Mouse (Mus musculus) cerebellum, adult 18-20 months (tissue): ENCODE measurements around the gene Tfdp1.

Experiments
- DNase-seq, 2 experiments: peaks; one replicate each; pipeline ENCODE4 v3.0.0; 2021

The Tfdp1 gene

DNA sequence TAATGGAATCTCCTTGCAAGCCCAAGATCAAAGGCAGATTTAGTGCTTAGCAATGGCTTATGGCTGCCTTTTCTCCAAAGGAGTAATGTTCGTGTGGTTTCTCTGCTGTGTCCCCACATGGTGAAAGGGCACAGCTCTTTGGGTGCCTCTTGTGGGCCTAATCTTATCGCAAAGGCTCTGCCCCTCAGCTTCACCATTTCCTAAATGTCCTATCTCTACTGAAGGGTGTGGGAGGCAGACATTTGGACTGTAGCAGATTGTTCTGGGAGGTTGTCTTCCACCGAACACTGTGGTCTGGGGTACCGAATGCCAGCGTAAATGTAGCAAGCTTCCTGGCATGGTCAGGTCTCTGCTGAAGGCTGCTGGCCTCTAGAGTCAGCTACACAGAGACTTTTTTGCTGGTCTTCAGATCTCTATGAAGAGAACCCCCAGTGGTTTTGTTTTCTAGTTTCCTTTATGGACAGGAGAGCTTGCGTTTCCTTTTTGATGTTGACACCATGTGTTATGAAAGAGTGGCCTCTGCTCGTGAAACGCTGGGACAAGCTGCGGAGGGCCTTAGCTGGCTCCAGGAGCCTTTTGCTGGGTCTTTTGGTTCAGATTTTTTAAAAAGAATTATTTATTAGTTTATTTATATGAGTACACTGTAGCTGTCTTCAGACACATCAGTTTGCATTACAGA, 14.7 kb downstream of the Tfdp1 start:
- no peak for DNase-seq

DNA sequence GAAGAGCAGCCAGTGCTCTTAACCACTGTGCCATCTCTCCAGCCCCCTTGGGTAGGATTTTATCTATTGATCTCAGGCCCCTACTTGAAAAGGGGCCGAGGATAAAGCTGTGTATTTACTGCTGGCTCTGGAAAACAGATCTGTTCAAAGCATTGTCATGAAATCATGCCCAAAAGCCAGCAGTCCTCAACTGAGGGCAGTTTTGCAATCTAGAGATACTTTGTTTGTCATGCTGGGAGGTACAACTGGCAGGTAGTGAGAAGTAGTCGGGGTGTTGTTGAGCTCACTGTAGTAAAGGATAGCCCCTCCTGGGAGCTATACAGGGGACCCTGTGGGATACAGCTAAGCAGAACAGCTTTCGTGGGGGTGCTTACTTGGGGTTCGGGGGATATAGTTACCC, 15.3 kb downstream of the Tfdp1 start:
- no peak for DNase-seq

DNA sequence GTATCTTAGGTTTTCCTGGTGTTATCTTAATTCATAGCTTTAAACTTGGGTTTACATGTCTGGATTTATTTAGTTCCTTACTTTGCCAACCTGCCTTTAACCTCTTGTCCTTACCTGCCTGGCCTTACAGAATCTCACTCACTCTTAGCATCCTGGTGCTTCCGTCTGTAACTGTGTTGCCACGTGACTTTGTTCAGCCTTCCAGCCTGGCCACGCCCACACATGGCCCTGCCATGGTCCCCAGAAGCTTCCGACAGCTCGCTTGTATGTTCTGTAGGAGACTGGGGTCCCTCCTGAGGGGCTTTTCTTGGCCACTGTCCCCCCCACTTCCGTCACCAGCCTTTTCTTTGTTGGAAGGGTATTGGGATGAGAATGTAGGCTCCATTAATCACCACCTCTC, 17.7 kb downstream of the Tfdp1 start:
- DNase-seq, result no peak

DNA sequence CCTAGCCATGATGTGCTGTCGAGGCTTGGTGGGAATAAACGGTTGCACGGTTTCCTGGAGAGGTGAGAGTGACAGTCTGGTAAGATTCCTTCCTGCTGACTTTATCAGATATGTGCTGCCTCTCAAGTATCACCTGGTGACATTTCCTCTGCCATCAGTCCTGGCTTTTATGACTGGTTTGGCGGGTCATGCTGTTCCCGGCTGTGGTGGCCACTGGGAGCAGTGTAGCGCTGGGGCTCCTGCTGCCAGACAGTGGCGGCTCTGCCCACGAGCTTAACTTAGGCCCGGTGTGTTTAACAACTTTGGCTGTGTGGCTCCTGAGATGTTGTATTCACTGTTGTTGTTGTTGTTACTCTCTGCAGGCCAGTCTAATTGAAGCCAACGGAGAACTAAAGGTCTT, 18.1 kb downstream of the Tfdp1 start:
- no peak for DNase-seq

DNA sequence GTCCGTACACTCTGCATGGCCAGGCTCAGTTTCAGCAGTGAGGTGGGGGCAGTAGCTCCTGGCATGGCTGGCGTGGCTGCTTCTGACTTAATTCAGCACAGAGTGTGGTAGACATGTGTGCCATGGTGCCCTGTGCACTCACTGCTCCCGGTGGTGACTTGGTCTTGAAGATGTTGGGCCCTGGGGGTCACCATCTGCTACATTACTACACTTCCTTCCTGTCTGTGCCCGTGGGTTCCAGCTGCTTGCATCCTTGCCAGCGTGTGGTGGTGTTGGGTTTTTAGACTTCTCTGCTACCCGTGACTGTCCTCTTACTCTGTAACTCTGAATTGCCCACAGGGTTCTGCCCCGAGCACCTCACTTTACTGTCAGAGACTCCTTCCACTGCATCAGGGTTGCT, 21.7 kb downstream of the Tfdp1 start:
- no peak for DNase-seq

DNA sequence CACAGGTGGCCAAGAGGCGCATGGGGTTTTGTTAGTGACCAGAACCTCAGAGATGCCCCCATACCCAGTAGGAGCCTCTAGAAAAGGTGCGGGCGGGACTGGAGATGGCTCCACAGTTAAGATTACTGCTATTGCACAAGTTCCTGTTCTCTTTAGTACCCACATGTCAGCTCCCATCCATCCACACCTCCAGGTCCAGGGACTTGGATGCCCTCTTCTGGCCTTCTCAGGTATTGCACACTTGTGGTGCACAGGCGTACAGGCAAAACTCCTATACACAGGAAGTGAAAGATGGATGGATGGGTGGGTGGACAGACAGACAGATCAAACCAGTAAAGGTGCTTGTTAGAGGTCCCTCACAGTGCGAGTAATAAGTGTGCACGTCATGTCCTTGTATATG, 23.3 kb downstream of the Tfdp1 start:
- no peak for DNase-seq

GRCm38 (mm10) chr8:13373151-13373662, 34.7 kb downstream of the Tfdp1 start:
- no peak for DNase-seq

DNA sequence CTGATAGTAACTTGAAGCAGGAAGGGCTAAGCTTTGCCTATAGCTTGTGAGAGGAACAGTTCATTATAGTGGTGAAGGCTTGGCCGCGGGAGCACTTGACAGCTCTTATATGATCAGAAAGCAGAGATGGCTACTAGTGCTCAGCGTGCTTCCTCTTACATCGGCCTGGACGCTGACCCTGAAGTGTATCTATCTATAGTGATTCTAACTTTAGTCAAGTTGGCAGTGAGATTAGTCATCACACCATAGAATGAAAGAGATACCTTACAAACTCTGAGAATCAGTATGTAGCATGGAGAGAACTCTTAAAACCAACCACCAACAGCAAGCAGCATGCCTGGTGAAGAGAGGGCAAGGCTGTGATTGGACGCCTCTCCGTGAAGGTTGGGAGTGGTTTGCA, 43.1 kb downstream of the Tfdp1 start:
- no peak for DNase-seq

DNA sequence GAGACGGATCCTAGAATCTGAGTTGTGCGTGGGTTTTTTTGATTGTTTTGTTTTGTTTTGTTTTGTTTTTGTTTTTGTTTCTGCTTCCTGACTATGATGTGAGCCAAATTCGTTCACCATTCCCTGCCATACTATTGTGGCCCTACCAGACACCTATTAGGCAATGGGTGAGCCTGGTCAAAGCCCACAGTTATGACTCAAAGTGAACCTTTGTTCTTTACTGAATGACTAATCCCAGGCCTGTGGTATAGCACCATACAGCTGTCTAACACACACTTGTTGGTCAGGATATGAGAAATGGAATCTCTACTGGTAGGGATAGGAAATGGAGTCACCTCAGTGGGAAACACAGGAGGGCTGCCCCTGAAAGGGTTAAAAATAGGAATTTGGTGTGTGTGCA, 44.0 kb downstream of the Tfdp1 start:
- DNase-seq, result no peak

GRCm38 (mm10) chr8:13382999-13383398, 44.4 kb downstream of the Tfdp1 start:
- DNase-seq, result no peak

GRCm38 (mm10) chr8:13386366-13386765, 47.8 kb downstream of the Tfdp1 start:
- DNase-seq, result no peak

DNA sequence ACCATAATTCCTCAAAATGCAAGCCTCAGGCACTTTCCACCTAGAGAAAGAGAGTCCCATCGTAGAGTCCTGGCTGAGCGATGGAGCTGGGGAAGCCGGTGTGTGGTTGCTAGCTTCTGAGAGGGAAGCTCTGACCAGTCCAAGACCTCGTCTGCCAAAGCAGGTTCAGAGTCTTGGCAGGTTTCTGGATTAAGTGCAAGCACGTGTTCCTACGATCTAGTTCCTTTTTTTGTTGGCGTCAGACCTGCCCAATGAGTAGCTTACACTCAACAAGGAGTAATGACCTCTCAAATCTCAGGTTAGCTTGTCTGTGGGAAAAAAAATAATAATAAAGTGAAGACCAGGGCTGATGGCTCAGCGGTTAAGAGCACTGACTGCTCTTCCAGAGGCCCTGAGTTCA, 49.2 kb downstream of the Tfdp1 start:
- DNase-seq, result no peak

GRCm38 (mm10) chr8:13388744-13389143, 50.2 kb downstream of the Tfdp1 start:
- DNase-seq, result no peak

DNA sequence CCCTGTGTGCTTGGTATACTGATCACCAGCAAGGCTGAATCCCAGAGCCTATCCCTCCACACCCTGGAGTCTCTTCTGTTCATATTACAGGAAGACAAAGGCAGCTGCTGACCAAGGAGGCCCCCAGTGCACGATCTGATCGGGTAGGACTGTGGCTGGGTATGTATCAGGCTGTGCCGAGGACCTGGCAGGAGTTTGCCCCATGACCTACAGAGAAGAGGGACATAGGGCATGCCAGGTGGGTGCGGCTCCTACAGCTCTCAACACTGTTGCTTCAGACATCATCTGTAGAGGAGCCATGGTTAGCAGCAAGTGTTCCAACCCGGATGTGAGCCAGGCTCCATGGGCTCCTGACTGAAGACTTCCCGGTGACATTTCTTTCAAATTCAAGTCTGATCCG, 55.3 kb downstream of the Tfdp1 start:
- DNase-seq, result no peak

DNA sequence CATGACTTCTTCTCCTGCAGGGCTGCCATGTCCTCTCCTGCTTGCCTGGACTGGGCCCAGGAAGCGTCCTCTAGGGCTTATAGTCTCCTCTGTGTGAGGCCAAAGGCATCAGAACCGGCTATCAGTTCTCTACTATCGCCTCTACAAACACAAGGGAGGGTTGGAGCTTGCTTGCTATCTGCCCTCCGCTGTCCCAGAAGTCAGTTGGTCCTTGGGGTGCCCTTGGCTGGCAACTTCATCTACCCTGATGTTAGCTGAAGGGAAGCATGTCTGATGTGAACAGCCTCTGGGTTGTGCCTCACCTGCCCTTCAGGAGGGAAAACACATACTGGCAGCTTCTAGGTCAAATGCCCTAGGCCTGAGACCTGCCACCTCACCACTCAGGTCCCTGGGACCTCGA, 58.2 kb downstream of the Tfdp1 start, which contains the start of gene Atp4b:
Atp4b (minus strand) TSS at position 101 of the 400 bp plus-strand sequence.
- DNase-seq, result no peak

GRCm38 (mm10) chr8:13403517-13403916, 65.0 kb downstream of the Tfdp1 start:
- DNase-seq, result no peak

GRCm38 (mm10) chr8:13404666-13405131, 66.1 kb downstream of the Tfdp1 start, which contains the start of gene Grk1:
Grk1 (plus strand) TSS chr8:13405081.
- no peak for DNase-seq

- DNase-seq, result no peak
Observed at GRCm38 (mm10) chr8:13406011-13406410, 67.5 kb downstream of the Tfdp1 start.

DNA sequence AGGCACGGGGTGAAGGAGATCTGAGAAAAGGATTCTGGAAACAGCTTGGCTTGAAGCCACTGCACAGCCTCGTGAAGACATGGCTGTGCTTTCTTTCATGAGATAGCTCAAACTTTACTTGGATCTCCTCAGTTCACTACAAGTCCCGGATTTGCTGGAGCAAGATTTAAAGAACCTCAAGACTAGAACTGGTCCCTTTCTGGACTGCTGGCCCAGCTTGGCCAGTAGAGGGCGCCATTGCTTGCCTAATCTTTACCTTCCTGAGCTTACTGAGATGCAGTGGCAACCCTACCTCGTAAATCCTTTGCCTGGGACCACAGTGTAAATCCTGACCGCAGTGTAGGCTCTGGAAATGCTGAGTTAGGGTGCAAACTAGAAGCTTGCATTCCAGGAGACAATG, 73.0 kb downstream of the Tfdp1 start:
- peak; percentile 58 to 68 for DNase-seq

DNA sequence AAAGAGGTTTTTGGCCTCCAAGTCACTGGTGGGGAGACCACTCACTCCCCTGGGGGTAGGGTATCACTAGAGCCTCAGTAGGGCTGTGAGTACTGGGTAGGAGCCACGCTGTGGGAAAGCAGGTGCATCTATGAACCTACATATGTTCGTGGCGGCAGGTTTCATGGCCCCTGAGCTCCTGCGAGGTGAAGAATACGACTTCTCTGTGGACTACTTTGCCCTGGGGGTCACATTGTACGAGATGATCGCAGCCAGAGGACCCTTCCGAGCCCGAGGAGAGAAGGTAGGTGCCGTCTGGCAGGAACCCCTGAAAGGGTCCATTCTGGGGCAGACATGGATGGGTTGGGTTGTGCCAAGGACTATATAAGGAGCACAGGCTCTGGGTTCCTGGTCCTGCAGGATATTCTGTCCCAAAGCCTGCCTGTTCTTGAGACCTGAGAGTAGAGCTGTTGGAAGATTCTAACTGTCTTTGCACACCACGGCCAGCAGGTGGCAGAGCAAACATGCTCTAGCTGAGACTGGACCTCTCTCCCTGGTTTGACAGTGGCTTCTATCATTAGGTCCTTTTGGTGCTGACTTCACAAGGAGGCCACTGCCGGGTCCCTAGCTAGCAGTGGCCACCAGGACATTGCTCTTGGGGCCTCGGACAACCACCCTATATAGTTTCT, 74.5 kb downstream of the Tfdp1 start:
- DNase-seq, result peak; percentile 61 to 68

- DNase-seq, result peak in 1 of 2 experiments; percentile 11
Observed at GRCm38 (mm10) chr8:13413823-13414390, 75.4 kb downstream of the Tfdp1 start.

DNA sequence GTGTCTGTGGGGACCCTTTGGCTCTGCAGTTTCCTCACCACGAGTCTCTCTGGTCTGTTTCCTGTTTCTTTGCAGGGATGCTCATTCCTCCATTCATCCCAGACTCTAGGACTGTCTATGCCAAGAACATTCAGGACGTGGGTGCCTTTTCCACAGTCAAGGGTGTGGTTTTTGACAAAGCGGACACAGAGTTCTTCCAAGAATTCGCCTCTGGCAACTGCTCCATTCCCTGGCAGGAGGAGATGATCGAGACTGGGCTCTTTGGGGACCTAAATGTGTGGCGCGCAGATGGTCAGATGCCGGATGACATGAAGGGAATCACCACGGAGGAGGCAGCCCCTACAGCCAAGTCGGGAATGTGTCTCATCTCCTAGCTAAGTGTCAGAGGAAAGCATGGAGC, 77.3 kb downstream of the Tfdp1 start:
- DNase-seq, result no peak

- no peak for DNase-seq
Observed at GRCm38 (mm10) chr8:13419111-13419639, 80.6 kb downstream of the Tfdp1 start.

GRCm38 (mm10) chr8:13420970-13421369, 82.4 kb downstream of the Tfdp1 start:
- no peak for DNase-seq
